Mouse (Mus musculus) CH12.LX (cell line): ENCODE data around the gene Ggact. TPM values are rescaled to one million over a fixed set of nuclear protein-coding genes. Genes with fewer than 3 reads are reported as not detected.
A peak's percentile ranks its signal among the peaks of the same experiment; 100 is the strongest.

Source experiments
- DNase-seq: peaks from one replicate; pipeline ENCODE4 v3.0.0-alpha.2; 2013; ENCODE audit errors: extremely low read depth
- H3K27ac ChIP-seq: 2 replicates; pipeline ENCODE4 v1.5.1; 2012; ENCODE audit warnings: low read depth, mild to moderate bottlenecking, control low read depth, moderate library complexity; ENCODE audit not compliant: insufficient read depth
- H3K27me3 ChIP-seq: replicated peaks from 2 replicates; pipeline ENCODE3; 2012; ENCODE audit warnings: inconsistent platforms
- H3K36me3 ChIP-seq, 2 experiments: replicated peaks in 1 of 2; 2 replicates each; pipeline versions ENCODE3 to v1.6.1; 2012; ENCODE audit warnings: inconsistent platforms in 1 of 2, low read length in 1 of 2, mild to moderate bottlenecking in 1 of 2, mixed read lengths in 1 of 2, moderate library complexity in 1 of 2; ENCODE audit not compliant: control insufficient read depth in 1 of 2, insufficient read depth in 1 of 2
- H3K4me1 ChIP-seq, 2 experiments: 2 replicates each; pipeline ENCODE4 v1.6.1; 2012; ENCODE audit warnings: inconsistent platforms in 1 of 2, moderate library complexity in 1 of 2; ENCODE audit not compliant: insufficient read depth in 2 of 2, control insufficient read depth in 1 of 2
- H3K4me2 ChIP-seq: 2 replicates; pipeline ENCODE4 v1.6.1; 2012; ENCODE audit warnings: low read depth, mild to moderate bottlenecking, control low read depth; ENCODE audit not compliant: poor library complexity, insufficient read depth, severe bottlenecking
- H3K4me3 ChIP-seq, 3 experiments: fragments of 150-350 bp in 1 of 3; sonication (generic) in 1 of 3; replicated peaks in 1 of 3; 2 replicates each; pipeline versions ENCODE3 to v1.5.1; 2011 to 2012; ENCODE audit warnings: low read depth in 2 of 3, low read length in 2 of 3, mild to moderate bottlenecking in 2 of 3, moderate library complexity in 2 of 3, control low read depth in 1 of 3, improper control_type of control experiment in 1 of 3, inconsistent platforms in 1 of 3, mixed read lengths in 1 of 3; ENCODE audit not compliant: poor library complexity in 1 of 3
- H3K79me2 ChIP-seq: replicated peaks from 2 replicates; pipeline ENCODE4 v1.6.1; 2012; ENCODE audit warnings: mild to moderate bottlenecking, moderate library complexity; ENCODE audit not compliant: control insufficient read depth, poor library complexity, insufficient read depth, severe bottlenecking; ENCODE audit errors: extremely low read depth
- H3K9ac ChIP-seq: 2 replicates; pipeline ENCODE4 v1.6.1; 2012; ENCODE audit warnings: low read depth, mild to moderate bottlenecking, control low read depth, moderate library complexity; ENCODE audit not compliant: insufficient read depth
- H3K9me3 ChIP-seq: replicated peaks from 2 replicates; pipeline ENCODE3; 2012; ENCODE audit warnings: low read length, inconsistent platforms, mixed read lengths
- CHD1 ChIP-seq: IDR thresholded peaks from 2 replicates; pipeline ENCODE4 v1.6.1; 2012; ENCODE audit warnings: low read depth, low read length, improper control_type of control experiment, inconsistent platforms
- CHD2 ChIP-seq: IDR thresholded peaks from 2 replicates; pipeline ENCODE4 v1.6.1; 2011; ENCODE audit warnings: low read length, improper control_type of control experiment
- ETS1 ChIP-seq: conservative IDR thresholded peaks from 2 replicates; pipeline ENCODE4 v1.6.1; 2012; ENCODE audit warnings: low read depth, mild to moderate bottlenecking, inconsistent platforms, low read length, improper control_type of control experiment, moderate library complexity
- HCFC1 ChIP-seq: IDR thresholded peaks from 2 replicates; pipeline ENCODE4 v1.6.1; 2012; ENCODE audit warnings: low read depth, mild to moderate bottlenecking, inconsistent platforms, low read length, improper control_type of control experiment
- JUND ChIP-seq: conservative IDR thresholded peaks from 2 replicates; pipeline ENCODE4 v1.6.1; 2011; ENCODE audit warnings: low read depth, low read length, improper control_type of control experiment
- KAT2A ChIP-seq: IDR thresholded peaks from 2 replicates; pipeline ENCODE4 v1.6.1; 2012; ENCODE audit warnings: low read length, improper control_type of control experiment, inconsistent platforms; ENCODE audit not compliant: insufficient replicate concordance
- MAFK ChIP-seq: IDR thresholded peaks from 2 replicates; pipeline ENCODE4 v1.6.1; 2011; ENCODE audit warnings: low read length, improper control_type of control experiment; ENCODE audit not compliant: insufficient replicate concordance
- MAZ ChIP-seq: IDR thresholded peaks from 2 replicates; pipeline ENCODE4 v1.6.1; 2012; ENCODE audit warnings: low read depth, mild to moderate bottlenecking, inconsistent platforms, low read length, improper control_type of control experiment, moderate library complexity
- MXI1 ChIP-seq: IDR thresholded peaks from 2 replicates; pipeline ENCODE4 v1.6.1; 2011; ENCODE audit warnings: mild to moderate bottlenecking, low read depth, low read length, improper control_type of control experiment
- POLR2AphosphoS2 ChIP-seq: IDR thresholded peaks from 2 replicates; pipeline ENCODE4 v1.6.1; 2011; ENCODE audit warnings: low read depth, low read length, improper control_type of control experiment
- RAD21 ChIP-seq: IDR thresholded peaks from 2 replicates; pipeline ENCODE4 v1.6.1; 2011; ENCODE audit warnings: low read depth, mild to moderate bottlenecking, low read length, improper control_type of control experiment, moderate library complexity
- SMC3 ChIP-seq: IDR thresholded peaks from 2 replicates; pipeline ENCODE4 v1.6.1; 2011; ENCODE audit warnings: low read depth, low read length, improper control_type of control experiment
- TCF12 ChIP-seq: IDR thresholded peaks from 2 replicates; pipeline ENCODE4 v1.6.1; 2014; ENCODE audit warnings: low read depth, mild to moderate bottlenecking, inconsistent platforms, low read length, improper control_type of control experiment
- ZC3H11A ChIP-seq: IDR thresholded peaks from 2 replicates; pipeline ENCODE4 v1.6.1; 2012; ENCODE audit warnings: low read depth, mild to moderate bottlenecking, inconsistent platforms, low read length, improper control_type of control experiment
- ZMIZ1 ChIP-seq: IDR thresholded peaks from 2 replicates; pipeline ENCODE4 v1.6.1; 2012; ENCODE audit warnings: low read depth, mild to moderate bottlenecking, inconsistent platforms, low read length, improper control_type of control experiment
- ZNF384 ChIP-seq: IDR thresholded peaks from 2 replicates; pipeline ENCODE4 v1.6.1; 2012; ENCODE audit warnings: low read depth, low read length, improper control_type of control experiment, inconsistent platforms
- dilution Hi-C: fragments of 300-500 bp; cut with MboI; formaldehyde crosslinking; loops from 2 replicates; pipeline ENCODE4 v1.14.3; 2020; ENCODE audit warnings: low sequenced_read_pairs; ENCODE audit not compliant: extremely low pct_unique_long_range_greater_than_20kb, extremely low pct_ligation_motif_present
- in situ Hi-C: fragments of 300-500 bp; cut with MboI; formaldehyde crosslinking; loops from 3 replicates; pipeline ENCODE4 v1.14.3; 2019; ENCODE audit warnings: low sequenced_read_pairs, low pct_ligation_motif_present, low pct_unique_long_range_greater_than_20kb, mixed read lengths
- polyA plus RNA-seq: library from polyadenylated mRNA; unstranded; fragments of >175 nt; gene quantifications from 2 replicates; pipeline ENCODE4 v1.2.1, GENCODE M21; 2012; ENCODE audit warnings: low read depth; ENCODE audit not compliant: insufficient read length
- total RNA-seq, 2 experiments: library from RNA; depleted of rRNA; stranded (reverse); fragments of 300-350 nt in 1 of 2; fragments of >200 nt in 1 of 2; gene quantifications; 2 replicates each; pipeline ENCODE4 v1.2.3; 2012 to 2014

Ggact gene
- total and polyA plus RNA-seq, 3 experiments = 30.6 to 40.3 (median 31.7) TPM

DNA sequence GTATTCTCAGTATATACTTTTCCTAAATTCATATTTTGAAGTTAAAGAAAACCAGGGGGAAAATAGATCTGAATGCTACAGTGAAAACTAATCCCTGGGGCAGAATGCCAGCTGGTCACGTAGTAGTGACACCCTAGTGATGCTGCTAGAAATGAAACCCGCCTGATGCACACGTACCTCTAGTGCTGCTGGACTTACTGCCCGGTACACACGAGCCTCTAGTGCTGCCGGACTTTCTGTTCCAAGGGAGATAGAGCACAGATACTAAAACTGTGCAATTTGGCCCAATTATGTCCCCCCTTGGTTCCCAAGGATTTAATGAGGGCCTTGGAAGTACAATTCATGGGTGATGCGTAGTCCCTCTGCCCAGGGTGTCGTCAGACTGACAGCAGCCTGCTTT is 38.5 kb downstream of the Ggact start:
- Histone ChIP-seq H3K4me1 (peaks cover 0 to 2% of the 10 kb centered on the region in 2 experiments; a peak in 2 of 4 replicates), H3K36me3 (peaks cover 9 to 13% of the 10 kb centered on the region in 2 experiments), H3K9ac (no peak overlapping the region), H3K79me2 (no peaks in the 10 kb centered on the region), H3K9me3 (no peaks in the 10 kb centered on the region), H3K4me3 (no peak overlapping the region), H3K27me3 (no peaks in the 10 kb centered on the region), H3K27ac (no peak overlapping the region), H3K4me2 (no peak overlapping the region)
- no peak for TF ChIP-seq CHD2
- TF ChIP-seq JUND = no peak
- TF ChIP-seq ZNF384 = no peak
- TF ChIP-seq MAZ = no peak
- TF ChIP-seq ZC3H11A = no peak
- no peak for TF ChIP-seq MXI1
- no peak for TF ChIP-seq SMC3
- TF ChIP-seq HCFC1 = no peak
- TF ChIP-seq POLR2AphosphoS2 = no peak
- TF ChIP-seq KAT2A = no peak
- TF ChIP-seq ETS1 = no peak
- no peak for TF ChIP-seq TCF12
- in situ Hi-C loops = loop anchor here (25.0 kb wide), 2 partner anchors 363 to 663 kb away; no protein-coding TSS in a partner anchor
- dilution Hi-C loops = no loop called here
- DNase-seq = no peak

DNA sequence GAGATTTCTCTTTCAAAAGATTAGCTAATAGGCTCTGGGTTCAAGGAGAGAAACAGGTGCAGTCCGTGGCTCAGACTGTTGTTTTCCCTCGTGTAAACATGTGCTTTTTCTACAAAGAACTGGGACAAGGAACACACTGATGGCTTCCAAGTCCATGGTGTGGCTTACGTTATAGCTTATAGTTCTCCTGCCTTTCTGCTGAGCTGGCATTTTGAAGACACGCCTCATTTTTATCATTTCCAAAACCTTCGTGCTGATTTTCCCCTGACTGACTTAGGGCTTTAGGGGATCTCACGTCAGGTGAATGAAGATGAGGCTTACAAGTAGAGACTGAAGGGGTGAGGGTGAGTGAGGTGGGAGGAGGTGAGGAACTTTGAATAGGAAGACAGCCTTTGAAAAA is 40.9 kb downstream of the Ggact start:
- Histone ChIP-seq H3K36me3 (peaks cover 0 to 3% of the 10 kb centered on the region in 2 experiments), H3K4me2 (no peak overlapping the region), H3K9me3 (no peaks in the 10 kb centered on the region), H3K4me3 (no peak overlapping the region), H3K27me3 (no peaks in the 10 kb centered on the region), H3K27ac (no peak overlapping the region), H3K79me2 (no peaks in the 10 kb centered on the region), H3K4me1 (peaks cover 0 to 14% of the 10 kb centered on the region in 2 experiments; a peak in 2 of 4 replicates), H3K9ac (no peak overlapping the region)
- dilution Hi-C loops (no loop called here), in situ Hi-C loops (no loop called here)
- DNase-seq = no peak
- TF ChIP-seq ZMIZ1 (no peak), RAD21 (no peak), CHD1 (no peak), MXI1 (no peak), MAFK (peak; percentile 78; the same call in 1 of the 2 replicates)
